Mouse (Mus musculus) T-helper 17 cell (primary cell): ENCODE data around the gene Ncapg.

Experiments used
- in situ Hi-C, 2 experiments: fragments of 300-600 bp; cut with MboI, MseI; formaldehyde crosslinking; loops; 1 replicate in 1 of 2; 2 replicates in 1 of 2; pipeline ENCODE4 v1.15.1; 2025; ENCODE audit warnings: high pct_unique_total_duplicates in 2 of 2

Gene Ncapg

GRCm38 (mm10) chr5:45689152-45689551 is 19.4 kb downstream of the Ncapg start:
- in situ Hi-C loops = loop anchor here in 1 of 2 experiments (25.0 kb wide), 1 partner anchor 1927 kb away; no protein-coding TSS in a partner anchor

- in situ Hi-C loops = loop anchor here in 1 of 2 experiments (25.0 kb wide), 1 partner anchor 1929 kb away; no protein-coding TSS in a partner anchor
Observed at GRCm38 (mm10) chr5:45690802-45691201, 21.1 kb downstream of the Ncapg start.

- in situ Hi-C loops = loop anchor here in 1 of 2 experiments (25.0 kb wide), 1 partner anchor 1929 kb away; no protein-coding TSS in a partner anchor
Observed at GRCm38 (mm10) chr5:45691678-45692077, 22.0 kb downstream of the Ncapg start.

- in situ Hi-C loops = no loop called here
Observed at GRCm38 (mm10) chr5:45706811-45707210, 37.1 kb downstream of the Ncapg start.

- in situ Hi-C loops = no loop called here
Observed at GRCm38 (mm10) chr5:45709653-45710052, 39.9 kb downstream of the Ncapg start.

- in situ Hi-C loops = no loop called here
Observed at GRCm38 (mm10) chr5:45718848-45719488, 49.2 kb downstream of the Ncapg start.

- in situ Hi-C loops = no loop called here
Observed at GRCm38 (mm10) chr5:45733751-45734150, 64.0 kb downstream of the Ncapg start.

GRCm38 (mm10) chr5:45737911-45738310 is 68.2 kb downstream of the Ncapg start:
- in situ Hi-C loops = no loop called here
